Mouse (Mus musculus) testis, adult 2 months (tissue): ENCODE measurements around the gene Ddx27.

Experiments
- CTCF ChIP-seq: fragments of 200-500 bp; IDR thresholded peaks from 2 replicates; pipeline ENCODE4 v1.5.1; 2012; ENCODE audit warnings: low read depth, mild to moderate bottlenecking, inconsistent platforms, low read length, moderate library complexity; ENCODE audit not compliant: control insufficient read depth, insufficient read depth, insufficient replicate concordance
- POLR2A ChIP-seq: fragments of 200-500 bp; IDR thresholded peaks from 2 replicates; pipeline ENCODE4 v1.6.1; 2012; ENCODE audit warnings: low read depth, mild to moderate bottlenecking, inconsistent platforms, low read length, moderate library complexity; ENCODE audit not compliant: control insufficient read depth

GRCm38 (mm10) chr2:167066528-167067516 lies 51.8 kb downstream of the Ddx27 start:
- TF ChIP-seq CTCF (no peak), POLR2A (no peak)
